Mouse (Mus musculus) neural tube, embryonic 15.5 days (tissue): ENCODE data around the gene Ankrd1. TPM values are rescaled to one million over a fixed set of nuclear protein-coding genes. Genes with fewer than 3 reads are reported as not detected.

Experiments
- ATAC-seq: fragments of 200-750 bp; cut with Nextera tagmentation; 2 replicates; pipeline ENCODE4 v1.8.0; 2017; ENCODE audit warnings: mild to moderate bottlenecking, moderate TSS enrichment, moderate library complexity; ENCODE audit not compliant: low FRiP score
- H3K27ac ChIP-seq: fragments of 300-500 bp; sonication (generic); replicated peaks from 2 replicates; pipeline ENCODE4 v1.5.1; 2015; ENCODE audit warnings: mild to moderate bottlenecking, inconsistent platforms
- H3K27me3 ChIP-seq: fragments of 300-500 bp; sonication (generic); replicated peaks from 2 replicates; pipeline ENCODE4 v1.6.1; 2015; ENCODE audit warnings: inconsistent platforms
- H3K36me3 ChIP-seq: fragments of 300-500 bp; sonication (generic); 2 replicates; pipeline ENCODE4 v1.6.1; 2015; ENCODE audit warnings: inconsistent platforms
- H3K4me1 ChIP-seq: fragments of 300-500 bp; sonication (generic); 2 replicates; pipeline ENCODE4 v1.6.1; 2015; ENCODE audit warnings: inconsistent platforms
- H3K4me2 ChIP-seq: fragments of 300-500 bp; sonication (generic); 2 replicates; pipeline ENCODE4 v1.6.1; 2015; ENCODE audit warnings: inconsistent platforms, mild to moderate bottlenecking, moderate library complexity
- H3K4me3 ChIP-seq: fragments of 300-500 bp; sonication (generic); replicated peaks from 2 replicates; pipeline ENCODE4 v1.5.1; 2015; ENCODE audit warnings: mild to moderate bottlenecking, inconsistent platforms
- H3K9ac ChIP-seq: fragments of 300-500 bp; sonication (generic); replicated peaks from 2 replicates; pipeline ENCODE4 v1.6.1; 2015; ENCODE audit warnings: mild to moderate bottlenecking, inconsistent platforms
- H3K9me3 ChIP-seq: fragments of 300-500 bp; sonication (generic); replicated peaks from 2 replicates; pipeline ENCODE4 v1.6.1; 2016; ENCODE audit warnings: inconsistent platforms
- WGBS: fragments of 180-500 bp; shearing (Covaris S2); methylation state at CpG from one replicate; pipeline ENCODE4 v1.1.7; 2015; ENCODE audit warnings: mixed read lengths; 5-methylcytosine and 5-hydroxymethylcytosine counted together
- polyA plus RNA-seq: library from polyadenylated mRNA; unstranded; fragments of >200 nt; fragmentation: Nextera tagmentation; extraction: Ambion mirVana; gene quantifications from 2 replicates; pipeline ENCODE4 v1.2.1, GENCODE M21; 2015

Gene Ankrd1
- polyA plus RNA-seq: 0.22 and 0.54 TPM in 2 replicates

DNA sequence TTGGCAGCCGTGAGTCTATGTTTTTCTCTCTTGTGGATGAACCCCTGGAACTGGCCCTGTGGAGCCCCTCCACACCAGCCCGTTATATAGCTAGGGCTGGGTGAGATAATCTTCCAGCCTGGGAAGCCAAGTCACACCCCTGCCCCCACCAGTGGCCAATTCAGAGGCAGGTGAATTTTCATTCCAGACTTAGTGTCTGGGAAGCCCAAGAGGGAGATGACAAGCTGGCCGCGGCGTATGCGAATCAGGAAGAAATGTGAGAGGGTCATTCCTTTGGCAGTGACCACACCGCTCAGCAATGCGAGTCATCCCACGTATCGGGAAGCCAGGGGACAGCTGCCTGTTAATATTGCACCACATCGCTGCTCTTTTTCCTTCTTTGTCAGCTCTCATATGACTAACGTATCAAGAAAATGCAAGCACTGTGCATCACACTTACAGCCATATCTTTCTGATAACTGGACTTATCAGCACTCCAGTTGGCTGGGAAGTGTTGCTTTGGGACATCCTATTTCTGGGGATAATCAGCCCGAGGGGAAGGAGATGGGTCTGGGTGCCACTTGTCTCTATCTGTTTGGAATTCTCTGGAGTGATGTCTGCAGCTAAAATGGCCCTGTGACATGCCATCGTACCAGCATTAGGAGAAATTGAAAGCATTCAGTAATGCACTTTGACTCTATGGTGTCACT lies at the start of gene Ankrd1:
Ankrd1 (minus strand) TSS at position 317 of the 689 bp plus-strand sequence.
- Histone ChIP-seq H3K36me3 (no peaks in the 10 kb centered on the region), H3K4me3 (no peak within 1 kb of the TSS), H3K4me1 (no peaks in the 10 kb centered on the region), H3K9me3 (no peaks in the 10 kb centered on the region), H3K4me2 (no peak within 1 kb of the TSS), H3K27me3 (no peaks in the 10 kb centered on the region), H3K9ac (no peak within 1 kb of the TSS), H3K27ac (no peak within 1 kb of the TSS)
- 88% methylated on average over 14 of the region's 14 CpGs for WGBS
- no peak for ATAC-seq

- H3K27me3 ChIP-seq: no peaks in the 10 kb centered on the region
- H3K9me3 ChIP-seq: no peaks in the 10 kb centered on the region
- no peak for ATAC-seq
These were observed 49.2 kb upstream of the Ankrd1 start for GRCm38 (mm10) chr19:36169101-36169500.

GRCm38 (mm10) chr19:36168121-36168520 lies 48.2 kb upstream of the Ankrd1 start:
- Histone ChIP-seq H3K4me2 (no peak overlapping the region), H3K4me1 (no peaks in the 10 kb centered on the region), H3K9me3 (no peaks in the 10 kb centered on the region), H3K27me3 (no peaks in the 10 kb centered on the region), H3K9ac (no peak overlapping the region), H3K27ac (no peak overlapping the region), H3K4me3 (no peak overlapping the region), H3K36me3 (no peaks in the 10 kb centered on the region)
- WGBS: 80% methylated on average over 4 of the region's 4 CpGs
- no peak for ATAC-seq

More at GRCm38 (mm10) chr19:36169101-36169500, 49.2 kb upstream of the Ankrd1 start:
- Histone ChIP-seq H3K9ac (no peak overlapping the region), H3K4me3 (no peak overlapping the region), H3K36me3 (no peaks in the 10 kb centered on the region), H3K27ac (no peak overlapping the region), H3K4me2 (no peak overlapping the region), H3K4me1 (no peaks in the 10 kb centered on the region)
- WGBS: 94% methylated on average over 2 of the region's 2 CpGs

- Histone ChIP-seq H3K9me3 (no peaks in the 10 kb centered on the region), H3K4me3 (no peak overlapping the region), H3K4me2 (no peak overlapping the region), H3K36me3 (no peaks in the 10 kb centered on the region), H3K9ac (no peak overlapping the region), H3K27me3 (no peaks in the 10 kb centered on the region), H3K27ac (no peak overlapping the region), H3K4me1 (no peaks in the 10 kb centered on the region)
- no peak for ATAC-seq
- WGBS: 94% methylated on average over 6 of the region's 6 CpGs
These were observed 47.5 kb upstream of the Ankrd1 start for GRCm38 (mm10) chr19:36167291-36167896.

- ATAC-seq: no peak
- no peaks in the 10 kb centered on the region for H3K9me3 ChIP-seq
- no peaks in the 10 kb centered on the region for H3K27me3 ChIP-seq
- H3K9ac ChIP-seq: no peak overlapping the region
- WGBS: 89% methylated on average over 6 of the region's 6 CpGs
- H3K36me3 ChIP-seq: no peaks in the 10 kb centered on the region
- H3K27ac ChIP-seq: no peak overlapping the region
- no peak overlapping the region for H3K4me3 ChIP-seq
- H3K4me1 ChIP-seq: no peaks in the 10 kb centered on the region
- no peak overlapping the region for H3K4me2 ChIP-seq
These were observed 46.7 kb upstream of the Ankrd1 start for GRCm38 (mm10) chr19:36166401-36167160.

GRCm38 (mm10) chr19:36165351-36165750 lies 45.5 kb upstream of the Ankrd1 start:
- Histone ChIP-seq H3K4me1 (no peaks in the 10 kb centered on the region), H3K4me3 (no peak overlapping the region), H3K4me2 (no peak overlapping the region), H3K9me3 (no peaks in the 10 kb centered on the region), H3K27me3 (no peaks in the 10 kb centered on the region), H3K36me3 (no peaks in the 10 kb centered on the region), H3K9ac (no peak overlapping the region), H3K27ac (no peak overlapping the region)
- ATAC-seq: no peak
- 83% methylated on average over 4 of the region's 4 CpGs for WGBS

DNA sequence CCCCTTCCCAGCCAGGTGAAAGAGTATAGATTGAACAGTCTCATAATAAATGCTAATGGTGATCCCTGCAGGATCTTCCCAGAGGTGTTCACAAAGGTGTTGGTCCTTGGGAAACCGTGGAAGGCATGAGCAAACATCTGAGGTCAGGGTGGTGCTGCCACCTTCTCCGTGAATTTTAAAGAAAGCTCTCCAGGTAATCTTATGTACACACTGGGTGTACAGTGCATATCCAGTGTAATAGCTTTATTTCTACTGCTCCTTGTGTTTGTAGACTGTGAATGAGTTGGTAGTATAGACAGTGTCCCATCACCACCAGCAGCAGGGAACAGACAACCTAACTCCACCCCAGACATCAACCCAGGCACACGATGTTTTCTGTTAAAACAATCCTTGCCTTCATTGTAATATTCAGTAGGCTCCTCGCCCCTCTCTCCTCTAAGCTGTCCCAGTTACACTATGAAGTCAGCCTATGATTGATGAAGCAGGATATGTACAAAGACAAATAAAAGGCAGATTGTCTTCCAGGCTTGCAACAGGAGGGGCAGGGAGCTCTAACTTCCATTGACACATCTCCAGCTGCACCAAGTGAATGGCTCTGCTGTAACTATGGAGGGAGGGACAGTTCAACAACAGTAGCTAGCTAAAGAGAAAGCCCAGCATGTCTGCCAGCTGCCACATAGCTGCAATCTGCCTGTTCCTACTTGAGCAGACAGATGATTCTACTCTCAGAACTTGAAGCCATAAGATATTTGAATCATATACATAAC lies 30.5 kb upstream of the Ankrd1 start:
- Histone ChIP-seq H3K9ac (no peak overlapping the region), H3K36me3 (no peaks in the 10 kb centered on the region), H3K9me3 (no peaks in the 10 kb centered on the region), H3K4me2 (no peak overlapping the region), H3K27me3 (no peaks in the 10 kb centered on the region), H3K4me3 (no peak overlapping the region), H3K4me1 (no peaks in the 10 kb centered on the region), H3K27ac (no peak overlapping the region)
- 55% methylated on average over 4 of the region's 4 CpGs for WGBS
- no peak for ATAC-seq

DNA sequence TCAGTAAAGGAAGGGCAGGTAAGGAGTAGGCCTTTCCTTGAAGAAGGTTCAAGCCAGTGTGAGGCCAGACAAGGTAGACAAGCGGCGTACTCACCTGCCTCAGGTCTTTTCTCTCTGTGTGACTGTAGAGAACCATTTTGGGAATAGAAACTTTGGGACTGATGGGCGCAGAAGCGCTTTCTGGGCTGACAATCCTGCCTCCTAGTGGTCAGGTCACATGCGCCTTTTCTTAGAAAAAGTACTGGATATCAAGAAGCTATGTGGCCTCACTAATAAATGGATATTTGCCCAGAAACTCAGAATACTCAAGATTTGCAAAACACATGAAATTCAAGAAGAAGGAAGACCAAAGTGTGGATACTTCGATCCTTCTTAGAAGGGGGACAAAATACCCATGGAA lies 28.7 kb upstream of the Ankrd1 start:
- WGBS: 91% methylated on average over 6 of the region's 6 CpGs
- Histone ChIP-seq H3K27me3 (no peaks in the 10 kb centered on the region), H3K4me1 (no peaks in the 10 kb centered on the region), H3K9ac (no peak overlapping the region), H3K9me3 (no peaks in the 10 kb centered on the region), H3K4me3 (no peak overlapping the region), H3K4me2 (no peak overlapping the region), H3K36me3 (no peaks in the 10 kb centered on the region), H3K27ac (no peak overlapping the region)
- ATAC-seq: no peak

GRCm38 (mm10) chr19:36143571-36143970 lies 23.7 kb upstream of the Ankrd1 start:
- H3K4me2 ChIP-seq: no peak overlapping the region
- no peaks in the 10 kb centered on the region for H3K36me3 ChIP-seq
- 99% methylated on average over 2 of the region's 2 CpGs for WGBS
- no peaks in the 10 kb centered on the region for H3K4me1 ChIP-seq
- ATAC-seq: no peak
- H3K9me3 ChIP-seq: no peaks in the 10 kb centered on the region
- no peaks in the 10 kb centered on the region for H3K27me3 ChIP-seq
- no peak overlapping the region for H3K4me3 ChIP-seq
- no peak overlapping the region for H3K27ac ChIP-seq
- no peak overlapping the region for H3K9ac ChIP-seq

- 64% methylated on average over 5 of the region's 5 CpGs for WGBS
- no peak overlapping the region for H3K4me2 ChIP-seq
- H3K9me3 ChIP-seq: no peaks in the 10 kb centered on the region
- H3K27me3 ChIP-seq: no peaks in the 10 kb centered on the region
- H3K27ac ChIP-seq: no peak overlapping the region
- no peak for ATAC-seq
- no peak overlapping the region for H3K4me3 ChIP-seq
- no peaks in the 10 kb centered on the region for H3K36me3 ChIP-seq
- no peaks in the 10 kb centered on the region for H3K4me1 ChIP-seq
- no peak overlapping the region for H3K9ac ChIP-seq
These were observed 13.8 kb upstream of the Ankrd1 start for GRCm38 (mm10) chr19:36133731-36134130.

- Histone ChIP-seq H3K27ac (no peak overlapping the region), H3K4me1 (no peaks in the 10 kb centered on the region), H3K9me3 (no peaks in the 10 kb centered on the region), H3K4me3 (no peak overlapping the region), H3K9ac (no peak overlapping the region), H3K4me2 (no peak overlapping the region), H3K27me3 (no peaks in the 10 kb centered on the region), H3K36me3 (no peaks in the 10 kb centered on the region)
- ATAC-seq: no peak
- 86% methylated on average over 6 of the region's 6 CpGs for WGBS
These were observed 13.2 kb upstream of the Ankrd1 start for GRCm38 (mm10) chr19:36133064-36133463.
